Mouse (Mus musculus): ENCODE measurements around the gene Islr2. TPM values are rescaled to one million over a fixed set of nuclear protein-coding genes. Genes with fewer than 3 reads are reported as not detected.

The Islr2 gene
- not detected for total RNA-seq (2023)

GRCm38 (mm10) chr9:58203516-58204447, at the start of gene Islr2, which contains the start of gene Islr:
Gene Islr2, minus strand, starts transcription at chr9:58204319.
Gene Islr, minus strand, starts transcription at chr9:58204306.

GRCm38 (mm10) chr9:58253033-58253804, 49.1 kb upstream of the Islr2 start, which contains the start of gene Stoml1:
Gene Stoml1, plus strand, starts transcription at chr9:58253164.

GRCm38 (mm10) chr9:58249592-58250192, 45.6 kb upstream of the Islr2 start, which contains the start of gene Pml:
Gene Pml, minus strand, starts transcription at chr9:58249786.

Other genes with a start within 250 kb of the Islr2 start
- not detected for gene Cyp11a1, start 197.9 kb downstream of the Islr2 start, total RNA-seq (2023)
- gene Stra6, start 140.5 kb downstream of the Islr2 start, total RNA-seq (2023) = not detected
- not detected for gene Ccdc33, start 85.5 kb downstream of the Islr2 start, total RNA-seq (2023)
- gene Islr, start within 50 bp of the Islr2 start, total RNA-seq (2023) = not detected
- gene Pml, start 45.5 kb upstream of the Islr2 start, total RNA-seq (2023) = 10 to 100 TPM; 34.5 to 38.3 TPM
- gene Stoml1, start 48.8 kb upstream of the Islr2 start, total RNA-seq (2023) = 10 to 100 TPM; 15.7 to 20.9 TPM
- gene Loxl1, start 108.9 kb upstream of the Islr2 start, total RNA-seq (2023) = under 1 TPM in 1 of 2 experiments, not detected in 1; 0.18 TPM
- gene Tbc1d21, start 166.1 kb upstream of the Islr2 start, total RNA-seq (2023) = not detected

Measured in monocyte, adult 59 days (primary cell).